Mouse (Mus musculus): ENCODE measurements around the gene Flnc.

- TF ChIP-seq TAL1 (IDR thresholded peaks at IDR 0.05; ENCODE audit: low read length) (no peak), GATA1 (IDR thresholded peaks at IDR 0.05; ENCODE audit: low read length) (no peak)
Observed at GRCm38 (mm10) chr6:29425118-29425517, 7.9 kb upstream of the Flnc start.
